Mouse (Mus musculus) myocyte (in vitro differentiated cells): ENCODE measurements at regions not wholly inside any gene's neighbourhood (a gene's known extent, or its start where the extent isn't known, plus 50 kb on each side); places are given as distances from the start of the nearest gene placed in this dataset.
"Not testable (repeated sequence)": the region's sequence is repeated elsewhere in the genome, so short reads cannot be mapped to it uniquely, and the experiment has no call there.

ENCODE experiments used
- H3K27me3 ChIP-seq: one replicate; pipeline ENCODE4 v1.6.1; 2011; ENCODE audit not compliant: control insufficient read depth, insufficient read depth, insufficient read length
- H3K36me3 ChIP-seq: one replicate; pipeline ENCODE4 v1.6.1; 2011; ENCODE audit not compliant: control insufficient read depth, insufficient read depth
- H3K4me2 ChIP-seq: one replicate; pipeline ENCODE4 v1.6.1; 2011; ENCODE audit warnings: low read depth, control low read depth
- H3K4me3 ChIP-seq: one replicate; pipeline ENCODE4 v1.5.1; 2011; ENCODE audit warnings: mild to moderate bottlenecking, control low read depth, moderate library complexity
- H3K79me2 ChIP-seq: one replicate; pipeline ENCODE4 v1.6.1; 2011; ENCODE audit not compliant: control insufficient read depth, insufficient read depth
- H3ac ChIP-seq: one replicate; pipeline ENCODE4 v1.6.1; 2011; ENCODE audit not compliant: control insufficient read depth, insufficient read length
- CEBPB ChIP-seq: IDR thresholded peaks from 2 replicates; pipeline ENCODE4 v1.6.1; 2011; ENCODE audit warnings: mild to moderate bottlenecking, moderate library complexity; ENCODE audit not compliant: poor library complexity, insufficient read depth, severe bottlenecking
- E2F4 ChIP-seq: IDR thresholded peaks from one replicate; pipeline ENCODE4 v1.6.1; 2011; ENCODE audit warnings: mild to moderate bottlenecking, control low read depth, moderate library complexity; ENCODE audit not compliant: insufficient read depth
- MAX ChIP-seq: IDR thresholded peaks from one replicate; pipeline ENCODE4 v1.6.1; 2011; ENCODE audit warnings: low read depth, mild to moderate bottlenecking, control low read depth
- MYOD1 ChIP-seq, 3 experiments: IDR thresholded peaks; one replicate each; pipeline ENCODE4 v1.6.1; 2011; ENCODE audit warnings: control low read depth in 2 of 3, low read depth in 2 of 3, mild to moderate bottlenecking in 2 of 3, moderate library complexity in 1 of 3; ENCODE audit not compliant: insufficient read length in 2 of 3, control insufficient read depth in 1 of 3
- MYOG ChIP-seq, 3 experiments: IDR thresholded peaks; one replicate each; pipeline ENCODE4 v1.6.1; 2011; ENCODE audit warnings: control low read depth in 2 of 3, low read depth in 2 of 3, mild to moderate bottlenecking in 2 of 3; ENCODE audit not compliant: insufficient read length in 2 of 3, control insufficient read depth in 1 of 3, insufficient read depth in 1 of 3
- POLR2A ChIP-seq: IDR thresholded peaks from one replicate; pipeline ENCODE4 v1.6.1; 2011; ENCODE audit warnings: low read depth, mild to moderate bottlenecking, control low read depth, moderate library complexity; ENCODE audit not compliant: insufficient read length
- POLR2AphosphoS2 ChIP-seq: IDR thresholded peaks from one replicate; pipeline ENCODE4 v1.6.1; 2011; ENCODE audit warnings: low read depth, control low read depth; ENCODE audit not compliant: insufficient read length
- REST ChIP-seq: IDR thresholded peaks from one replicate; pipeline ENCODE4 v1.6.1; 2011; ENCODE audit warnings: mild to moderate bottlenecking, control low read depth, moderate library complexity; ENCODE audit not compliant: insufficient read depth, insufficient read length
- SRF ChIP-seq: IDR thresholded peaks from one replicate; pipeline ENCODE4 v1.6.1; 2011; ENCODE audit warnings: low read depth; ENCODE audit not compliant: control insufficient read depth, insufficient read length
- TCF12 ChIP-seq: IDR thresholded peaks from one replicate; pipeline ENCODE4 v1.6.1; 2011; ENCODE audit warnings: mild to moderate bottlenecking, control low read depth; ENCODE audit not compliant: poor library complexity, insufficient read depth, severe bottlenecking
- TCF3 ChIP-seq: IDR thresholded peaks from one replicate; pipeline ENCODE4 v1.6.1; 2011; ENCODE audit warnings: low read depth, control low read depth; ENCODE audit not compliant: insufficient read length
- USF1 ChIP-seq: IDR thresholded peaks from one replicate; pipeline ENCODE4 v1.6.1; 2011; ENCODE audit warnings: low read depth, mild to moderate bottlenecking, control low read depth, moderate library complexity

- no peak for TF ChIP-seq MYOD1 (IDR thresholded peaks at IDR 0.05; ENCODE audit: control insufficient read depth in 1 of 3, insufficient read length in 2 of 3, low read depth in 2 of 3)
- no peak for TF ChIP-seq REST
- no peaks in the 10 kb centered on the region for H3K36me3 ChIP-seq
- H3K27me3 ChIP-seq, result no peaks in the 10 kb centered on the region
- H3K4me2 ChIP-seq, result no peak overlapping the region
- H3ac ChIP-seq, result no peak overlapping the region
- no peaks in the 10 kb centered on the region for H3K79me2 ChIP-seq
- no peak overlapping the region for H3K4me3 ChIP-seq
Observed at GRCm38 (mm10) chr13:72571871-72572270, 56.7 kb upstream of the Irx2 start.

GRCm38 (mm10) chr13:72572846-72573245 lies 55.8 kb upstream of the Irx2 start:
- TF ChIP-seq POLR2A (no peak), SRF (no peak), MYOD1 (IDR thresholded peaks at IDR 0.05; ENCODE audit: control insufficient read depth in 1 of 3, insufficient read length in 2 of 3, low read depth in 2 of 3) (no peak), CEBPB (no peak), POLR2AphosphoS2 (no peak), REST (no peak), TCF3 (no peak), TCF12 (no peak), E2F4 (no peak), MYOG (IDR thresholded peaks at IDR 0.05; ENCODE audit: control insufficient read depth in 1 of 3, insufficient read depth in 1 of 3, insufficient read length in 2 of 3, low read depth in 2 of 3) (no peak)

GRCm38 (mm10) chr13:72574126-72574525 lies 54.5 kb upstream of the Irx2 start:
- not testable (repeated sequence) for H3K79me2 ChIP-seq, H3K27me3 ChIP-seq, H3K4me3 ChIP-seq, H3K4me2 ChIP-seq, H3K36me3 ChIP-seq, H3ac ChIP-seq

More at GRCm38 (mm10) chr13:72572846-72573245, 55.8 kb upstream of the Irx2 start:
- H3K4me2 ChIP-seq, result no peak overlapping the region
- H3K4me3 ChIP-seq, result no peak overlapping the region
- no peak overlapping the region for H3ac ChIP-seq
- no peaks in the 10 kb centered on the region for H3K27me3 ChIP-seq
- H3K79me2 ChIP-seq, result no peaks in the 10 kb centered on the region
- no peaks in the 10 kb centered on the region for H3K36me3 ChIP-seq

GRCm38 (mm10) chr13:72576485-72576884 lies 52.1 kb upstream of the Irx2 start:
- H3K4me2 ChIP-seq, result no peak overlapping the region
- H3K36me3 ChIP-seq, result no peaks in the 10 kb centered on the region
- H3K4me3 ChIP-seq, result no peak overlapping the region
- H3K27me3 ChIP-seq, result no peaks in the 10 kb centered on the region
- TF ChIP-seq TCF12, result no peak
- no peak for TF ChIP-seq MAX
- no peak for TF ChIP-seq MYOD1 (IDR thresholded peaks at IDR 0.05; ENCODE audit: control insufficient read depth in 1 of 3, insufficient read length in 2 of 3, low read depth in 2 of 3)
- TF ChIP-seq TCF3, result no peak
- no peak for TF ChIP-seq REST
- TF ChIP-seq CEBPB, result no peak
- TF ChIP-seq USF1, result no peak
- no peak for TF ChIP-seq MYOG (IDR thresholded peaks at IDR 0.05; ENCODE audit: control insufficient read depth in 1 of 3, insufficient read depth in 1 of 3, insufficient read length in 2 of 3, low read depth in 2 of 3)
- no peak for TF ChIP-seq POLR2A
- no peak for TF ChIP-seq E2F4
- no peak for TF ChIP-seq POLR2AphosphoS2
- TF ChIP-seq SRF, result no peak
- no peak overlapping the region for H3ac ChIP-seq
- H3K79me2 ChIP-seq, result no peaks in the 10 kb centered on the region

GRCm38 (mm10) chr13:72578416-72578815 lies 50.2 kb upstream of the Irx2 start:
- Histone ChIP-seq H3K4me3 (no peak overlapping the region), H3K27me3 (no peaks in the 10 kb centered on the region), H3K36me3 (no peaks in the 10 kb centered on the region), H3ac (no peak overlapping the region), H3K79me2 (no peaks in the 10 kb centered on the region), H3K4me2 (no peak overlapping the region)
- no peak for TF ChIP-seq POLR2AphosphoS2
- no peak for TF ChIP-seq POLR2A
- TF ChIP-seq SRF, result no peak
- no peak for TF ChIP-seq MAX
- TF ChIP-seq TCF12, result no peak
- no peak for TF ChIP-seq TCF3
- no peak for TF ChIP-seq MYOD1 (IDR thresholded peaks at IDR 0.05; ENCODE audit: control insufficient read depth in 1 of 3, insufficient read length in 2 of 3, low read depth in 2 of 3)
- TF ChIP-seq MYOG (IDR thresholded peaks at IDR 0.05; ENCODE audit: control insufficient read depth in 1 of 3, insufficient read depth in 1 of 3, insufficient read length in 2 of 3, low read depth in 2 of 3), result no peak
- no peak for TF ChIP-seq REST
- no peak for TF ChIP-seq USF1
- TF ChIP-seq CEBPB, result no peak
- no peak for TF ChIP-seq E2F4
